Mouse (Mus musculus) liver, embryonic 14.5 days (tissue): Measurements from ENCODE around the gene Tes3-ps.

Experiments
- CTCF ChIP-seq: IDR thresholded peaks from 2 replicates; pipeline ENCODE4 v1.5.1; 2016; ENCODE audit warnings: antibody characterized with exemption, low read depth, control low read depth
- EP300 ChIP-seq: IDR thresholded peaks from 2 replicates; pipeline ENCODE4 v1.6.1; 2016; ENCODE audit warnings: antibody characterized with exemption, low read depth

DNA sequence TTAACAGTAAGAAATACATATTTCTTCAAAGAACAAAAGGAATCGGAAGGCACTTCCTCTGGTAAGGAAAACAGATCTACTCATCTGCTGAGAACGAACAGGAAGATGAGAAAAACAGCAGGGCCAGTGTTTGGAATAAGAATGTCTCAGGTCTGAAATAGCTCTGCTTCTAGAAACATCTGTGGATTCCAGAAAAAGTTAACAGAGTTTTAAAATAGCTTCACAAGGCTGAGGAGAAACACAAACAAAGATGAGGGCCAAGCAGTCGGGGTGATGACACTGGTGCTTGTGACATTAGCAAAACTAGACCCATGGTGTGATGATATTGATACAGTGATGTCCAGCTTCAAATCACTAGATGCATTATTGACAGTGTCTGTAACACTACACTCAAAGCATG lies 14.1 kb downstream of the Tes3-ps start:
- TF ChIP-seq CTCF = no peak
- TF ChIP-seq EP300 = no peak
